In genomic region chr2:32488679-32489078, GRCm38 (mm10) we compare ENCODE assay signal across 9 mouse cellular contexts. TPM values are rescaled to one million over a fixed set of nuclear protein-coding genes. Genes with fewer than 3 reads are reported as not detected.
DNase-seq lines count a peak whose midpoint lies in the region; ATAC-seq and TF ChIP-seq lines count a peak whose summit lies in the region.
"Had no signal": no experiment of that assay in that cellular context is flagged by ENCODE, and none has a peak within 500 bp of the region (broad histone marks: within the 10 kb centered on the region; RNA-seq: fewer than 3 reads in every experiment).

No protein-coding gene starts in this region.

- peaks cover 49% of the 10 kb centered on the region for H3K36me3 ChIP-seq in G1E (replicated peaks)
- no peaks in the 10 kb centered on the region for H3K36me3 ChIP-seq in forebrain, embryonic 13.5 days (ENCODE audit: poor library complexity, severe bottlenecking)
- no peaks in the 10 kb centered on the region for H3K36me3 ChIP-seq in lung, embryonic 16.5 days (ENCODE audit: control insufficient read depth, insufficient read depth, low read length)
- H3K36me3 ChIP-seq: liver, embryonic 15.5 days had no signal

- DNase-seq in G1E (ENCODE audit: low spot score): peak; percentile 73
- DNase-seq in c-Kit-positive CD71-positive TER-119-negative erythroid progenitor cells, embryonic 14.5 days (ENCODE audit: low read depth): peak; percentile 75
- DNase-seq in heart, postnatal 36 days: peak; percentile 81
- DNase-seq in layer of hippocampus, adult 18-20 months (ENCODE audit: low spot score in 2 of 2): peak; percentile 56 to 91
- peak; percentile 96 for DNase-seq in retina, embryonic 14.5 days (ENCODE audit: low spot score)
- DNase-seq in thymus, postnatal 25 days: peak; percentile 86

- intact Hi-C loops in heart, postnatal 36 days (cut with DNase I): loop anchor here (1.0 kb wide), 1 partner anchor 78 kb away; no protein-coding TSS in a partner anchor

- H3K27ac ChIP-seq in forebrain, embryonic 13.5 days: no peak overlapping the region
- no peak overlapping the region for H3K27ac ChIP-seq in lung, embryonic 16.5 days (ENCODE audit: low read length)
- H3K27ac ChIP-seq: liver, embryonic 15.5 days had no signal

- H3K9ac ChIP-seq in forebrain, embryonic 13.5 days: no peak overlapping the region
- peak overlapping the region; percentile 1; the same call in 1 of the 2 replicates for H3K9ac ChIP-seq in lung, embryonic 16.5 days (ENCODE audit: low read length)
- H3K9ac ChIP-seq: liver, embryonic 15.5 days had no signal

- no peaks in the 10 kb centered on the region for H3K9me3 ChIP-seq in G1E (replicated peaks)
- H3K9me3 ChIP-seq in forebrain, embryonic 13.5 days (replicated peaks): no peaks in the 10 kb centered on the region
- H3K9me3 ChIP-seq in lung, embryonic 16.5 days (ENCODE audit: control insufficient read depth, low read length): no peaks in the 10 kb centered on the region
- H3K9me3 ChIP-seq: liver, embryonic 15.5 days had no signal

- H3K4me2 ChIP-seq in forebrain, embryonic 13.5 days: no peak overlapping the region
- no peak overlapping the region for H3K4me2 ChIP-seq in lung, embryonic 16.5 days (ENCODE audit: low read depth, low read length)
- H3K4me2 ChIP-seq: liver, embryonic 15.5 days had no signal

- no peak overlapping the region for H3K4me3 ChIP-seq in G1E (ENCODE audit: low read depth, low read length)
- no peak overlapping the region for H3K4me3 ChIP-seq in forebrain, embryonic 13.5 days
- no peak overlapping the region for H3K4me3 ChIP-seq in lung, embryonic 16.5 days (ENCODE audit: low read length)
- H3K4me3 ChIP-seq: liver, embryonic 15.5 days had no signal

- H3K27me3 ChIP-seq in G1E (ENCODE audit: insufficient read depth, low read length): no peaks in the 10 kb centered on the region; the same call in 1 of the 2 replicates
- H3K27me3 ChIP-seq in forebrain, embryonic 13.5 days: no peaks in the 10 kb centered on the region
- H3K27me3 ChIP-seq in lung, embryonic 16.5 days (ENCODE audit: control insufficient read depth, insufficient read depth, low read depth, low read length): no peaks in the 10 kb centered on the region
- H3K27me3 ChIP-seq: liver, embryonic 15.5 days had no signal

- 3% methylated on average over 5 of the region's 5 CpGs for WGBS in forebrain, embryonic 13.5 days
- 1% methylated on average over 5 of the region's 5 CpGs for WGBS in lung, embryonic 16.5 days

- TF ChIP-seq CTCF in G1E (IDR thresholded peaks at IDR 0.05; ENCODE audit: low read depth, low read length): peak; percentile 77

- H3K4me1 ChIP-seq in G1E (ENCODE audit: insufficient read depth, low read depth, low read length): peaks cover 51% of the 10 kb centered on the region
- no peaks in the 10 kb centered on the region for H3K4me1 ChIP-seq in forebrain, embryonic 13.5 days
- H3K4me1 ChIP-seq in lung, embryonic 16.5 days (replicated peaks; ENCODE audit: control insufficient read depth, insufficient read depth, low read length): peaks cover 2% of the 10 kb centered on the region; the same call in 1 of the 2 replicates

- no peak for ATAC-seq in G1E (ENCODE audit: extremely low read depth, insufficient number of reproducible peaks, low FRiP score, poor library complexity, severe bottlenecking)
- peak; percentile 43; the same call in 1 of the 2 replicates for ATAC-seq in forebrain, embryonic 13.5 days
- peak; percentile 64 for ATAC-seq in lung, embryonic 16.5 days (ENCODE audit: low read depth)

RNA-seq across cellular contexts. Expression of gene Slc25a25, which starts 37.4 kb away (rescaled TPM):
- total RNA-seq in G1E (2014; fragmentation: Nextera tagmentation) (5.1 and 25.4 TPM in 2 replicates), G1E (2017) (6.8 and 8.0 TPM in 2 replicates)
- 6.5 and 6.9 TPM in 2 replicates for polyA plus RNA-seq in G1E (2012)
- 37.4 and 42.4 TPM in 2 replicates for polyA plus RNA-seq in forebrain, embryonic 13.5 days (2015; fragmentation: Nextera tagmentation; extraction: Ambion mirVana)
- total RNA-seq in heart, postnatal 36 days (2021): 10 to 100 TPM in 1 of 2 experiments, 1 to 10 TPM in 1; 4.8 to 12.4 TPM
- 10 to 100 TPM; 57.2 to 59.5 TPM for total RNA-seq in layer of hippocampus, adult 18-20 months (2021)
- polyA plus RNA-seq in lung, embryonic 16.5 days (2015; fragmentation: Nextera tagmentation; extraction: Ambion mirVana): 16.0 and 17.5 TPM in 2 replicates

RNA-seq across cellular contexts. Expression of gene Naif1, which starts 38.4 kb away (rescaled TPM):
- 3.9 and 4.2 TPM in 2 replicates for total RNA-seq in G1E (2014; fragmentation: Nextera tagmentation)
- 3.8 and 4.0 TPM in 2 replicates for total RNA-seq in G1E (2017)
- polyA plus RNA-seq in G1E (2012): 6.9 and 8.1 TPM in 2 replicates
- polyA plus RNA-seq in forebrain, embryonic 13.5 days (2015; fragmentation: Nextera tagmentation; extraction: Ambion mirVana): 5.4 and 5.6 TPM in 2 replicates
- total RNA-seq in heart, postnatal 36 days (2021): 1 to 10 TPM; 3.1 to 3.8 TPM
- total RNA-seq in layer of hippocampus, adult 18-20 months (2021): 1 to 10 TPM; 4.6 to 4.8 TPM
- 6.5 and 6.8 TPM in 2 replicates for polyA plus RNA-seq in lung, embryonic 16.5 days (2015; fragmentation: Nextera tagmentation; extraction: Ambion mirVana)

RNA-seq across cellular contexts. Expression of gene Fam102a, which starts 46.5 kb away (rescaled TPM):
- 33.6 and 35.0 TPM in 2 replicates for total RNA-seq in G1E (2014; fragmentation: Nextera tagmentation)
- total RNA-seq in G1E (2017): 28.7 and 30.1 TPM in 2 replicates
- 28.9 and 32.7 TPM in 2 replicates for polyA plus RNA-seq in G1E (2012)
- 4.5 and 5.2 TPM in 2 replicates for polyA plus RNA-seq in forebrain, embryonic 13.5 days (2015; fragmentation: Nextera tagmentation; extraction: Ambion mirVana)
- 10 to 100 TPM in 1 of 2 experiments, 1 to 10 TPM in 1; 8.9 to 10.6 TPM for total RNA-seq in heart, postnatal 36 days (2021)
- total RNA-seq in layer of hippocampus, adult 18-20 months (2021): 10 to 100 TPM; 76.0 to 77.2 TPM
- polyA plus RNA-seq in lung, embryonic 16.5 days (2015; fragmentation: Nextera tagmentation; extraction: Ambion mirVana): 11.9 and 12.7 TPM in 2 replicates
